Mouse (Mus musculus) kidney, postnatal 4 days (tissue): Measurements from ENCODE around the gene Coq10b.

ENCODE experiments used
- DNase-seq, 2 experiments: peaks; one replicate each; pipeline ENCODE4 v3.0.0; 2021; ENCODE audit warnings: mixed read lengths in 2 of 2

The Coq10b gene

GRCm38 (mm10) chr1:55109066-55109766 lies 56.6 kb downstream of the Coq10b start:
- DNase-seq, result no peak
